Mouse (Mus musculus): ENCODE data around the gene Slc25a13.
"Not testable (repeated sequence)": the region's sequence is repeated elsewhere in the genome, so short reads cannot be mapped to it uniquely, and the experiment has no call there.

Slc25a13 gene

GRCm38 (mm10) chr6:6201977-6202376 is 15.0 kb downstream of the Slc25a13 start:
- DNase-seq: no peak

GRCm38 (mm10) chr6:6199138-6199870 is 17.7 kb downstream of the Slc25a13 start:
- no peak for DNase-seq

- not testable (repeated sequence) for DNase-seq
Observed at GRCm38 (mm10) chr6:6198056-6198455, 18.9 kb downstream of the Slc25a13 start.

- DNase-seq: no peak
Observed at GRCm38 (mm10) chr6:6197339-6197738, 19.6 kb downstream of the Slc25a13 start.

GRCm38 (mm10) chr6:6196527-6196926 is 20.4 kb downstream of the Slc25a13 start:
- DNase-seq: no peak

- no peak for DNase-seq
Observed at GRCm38 (mm10) chr6:6194831-6195230, 22.1 kb downstream of the Slc25a13 start.

GRCm38 (mm10) chr6:6193906-6194305 is 23.1 kb downstream of the Slc25a13 start:
- no peak for DNase-seq

GRCm38 (mm10) chr6:6192413-6192812 is 24.6 kb downstream of the Slc25a13 start:
- DNase-seq: no peak

GRCm38 (mm10) chr6:6191596-6192337 is 25.2 kb downstream of the Slc25a13 start:
- DNase-seq: no peak

GRCm38 (mm10) chr6:6188970-6189369 is 28.0 kb downstream of the Slc25a13 start:
- DNase-seq: no peak

- no peak for DNase-seq
Observed at GRCm38 (mm10) chr6:6186468-6186867, 30.5 kb downstream of the Slc25a13 start.

GRCm38 (mm10) chr6:6185735-6186068 is 31.3 kb downstream of the Slc25a13 start:
- DNase-seq: no peak

- no peak for DNase-seq
Observed at GRCm38 (mm10) chr6:6184921-6185734, 31.8 kb downstream of the Slc25a13 start.

GRCm38 (mm10) chr6:6183601-6184000 is 33.4 kb downstream of the Slc25a13 start:
- DNase-seq: no peak

- no peak for DNase-seq
Observed at GRCm38 (mm10) chr6:6182191-6182590, 34.8 kb downstream of the Slc25a13 start.

GRCm38 (mm10) chr6:6178341-6178740 is 38.6 kb downstream of the Slc25a13 start:
- DNase-seq: not testable (repeated sequence)

- no peak for DNase-seq
Observed at GRCm38 (mm10) chr6:6175350-6175971, 41.5 kb downstream of the Slc25a13 start.

- no peak for DNase-seq
Observed at GRCm38 (mm10) chr6:6173935-6174561, 42.9 kb downstream of the Slc25a13 start.

- DNase-seq: no peak
Observed at GRCm38 (mm10) chr6:6173166-6173934, 43.6 kb downstream of the Slc25a13 start.

- no peak for DNase-seq
Observed at GRCm38 (mm10) chr6:6168566-6169134, 48.3 kb downstream of the Slc25a13 start.
